Mouse (Mus musculus) kidney, adult 2 months (tissue): ENCODE measurements around the gene 1700037H04Rik.

ENCODE experiments used
- CTCF ChIP-seq: fragments of 200-500 bp; conservative IDR thresholded peaks from 2 replicates; pipeline ENCODE4 v1.5.1; 2011; ENCODE audit warnings: low read depth, mild to moderate bottlenecking, control low read depth, low read length, moderate library complexity, mixed read lengths; ENCODE audit not compliant: insufficient read depth, insufficient read length
- POLR2A ChIP-seq: fragments of 200-500 bp; IDR thresholded peaks from one replicate; pipeline ENCODE4 v1.6.1; 2011; ENCODE audit warnings: low read depth, low read length, control low read depth

- no peak for TF ChIP-seq CTCF
- TF ChIP-seq POLR2A, result no peak
Observed at GRCm38 (mm10) chr2:131174700-131175099, 14.8 kb upstream of the 1700037H04Rik start.
